Mouse (Mus musculus): ENCODE measurements around the gene Aldh1a1. TPM values are rescaled to one million over a fixed set of nuclear protein-coding genes. Genes with fewer than 3 reads are reported as not detected.
A peak's percentile ranks its signal among the peaks of the same experiment; 100 is the strongest.

The Aldh1a1 gene
- polyA plus RNA-seq, 1 experiment from 2014 or later: 37.7 TPM

DNA sequence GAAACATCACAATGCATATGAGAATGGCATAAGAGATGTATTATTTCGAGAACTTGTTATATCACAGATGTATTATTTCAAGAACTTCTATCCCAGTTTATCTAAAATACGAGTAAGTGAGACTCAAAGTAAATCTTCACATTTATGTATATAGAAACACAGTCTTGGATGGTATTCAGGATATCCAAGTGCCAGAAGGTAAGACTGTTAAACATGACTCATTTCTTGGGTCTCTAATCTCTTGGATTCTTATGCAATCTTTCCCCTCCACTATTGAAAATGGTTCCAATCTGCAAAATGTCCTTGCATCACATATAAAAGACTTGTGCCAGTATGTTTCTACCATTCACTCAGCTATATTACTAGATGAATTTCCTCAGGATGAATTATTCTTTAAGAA lies 67.4 kb downstream of the Aldh1a1 start:
- Histone ChIP-seq H3K9me3 (replicated peaks; ENCODE audit: control insufficient read depth, low read length) (no peaks in the 10 kb centered on the region), H3K27me3 (ENCODE audit: control insufficient read depth, insufficient read depth, low read length) (no peaks in the 10 kb centered on the region), H3K4me3 (replicated peaks; ENCODE audit: low read length) (no peak overlapping the region), H3K27ac (ENCODE audit: low read length) (no peak overlapping the region), H3K4me2 (ENCODE audit: low read depth, low read length) (no peak overlapping the region), H3K9ac (ENCODE audit: low read length) (no peak overlapping the region), H3K36me3 (ENCODE audit: control insufficient read depth, insufficient read depth, low read length) (no peaks in the 10 kb centered on the region), H3K4me1 (ENCODE audit: control insufficient read depth, insufficient read depth, low read length) (no peaks in the 10 kb centered on the region)
- WGBS: 58% methylated on average over 2 of the region's 2 CpGs
- no peak for ATAC-seq (ENCODE audit: insufficient read depth, low FRiP score)

- Histone ChIP-seq H3K27ac (ENCODE audit: low read length) (no peak overlapping the region), H3K9me3 (replicated peaks; ENCODE audit: control insufficient read depth, low read length) (no peaks in the 10 kb centered on the region), H3K27me3 (ENCODE audit: control insufficient read depth, insufficient read depth, low read length) (no peaks in the 10 kb centered on the region), H3K4me2 (ENCODE audit: low read depth, low read length) (no peak overlapping the region), H3K4me3 (replicated peaks; ENCODE audit: low read length) (no peak overlapping the region), H3K4me1 (ENCODE audit: control insufficient read depth, insufficient read depth, low read length) (no peaks in the 10 kb centered on the region), H3K9ac (ENCODE audit: low read length) (no peak overlapping the region), H3K36me3 (ENCODE audit: control insufficient read depth, insufficient read depth, low read length) (no peaks in the 10 kb centered on the region)
- ATAC-seq (ENCODE audit: insufficient read depth, low FRiP score): no peak
Observed at GRCm38 (mm10) chr19:20562396-20562795, 69.9 kb downstream of the Aldh1a1 start.

DNA sequence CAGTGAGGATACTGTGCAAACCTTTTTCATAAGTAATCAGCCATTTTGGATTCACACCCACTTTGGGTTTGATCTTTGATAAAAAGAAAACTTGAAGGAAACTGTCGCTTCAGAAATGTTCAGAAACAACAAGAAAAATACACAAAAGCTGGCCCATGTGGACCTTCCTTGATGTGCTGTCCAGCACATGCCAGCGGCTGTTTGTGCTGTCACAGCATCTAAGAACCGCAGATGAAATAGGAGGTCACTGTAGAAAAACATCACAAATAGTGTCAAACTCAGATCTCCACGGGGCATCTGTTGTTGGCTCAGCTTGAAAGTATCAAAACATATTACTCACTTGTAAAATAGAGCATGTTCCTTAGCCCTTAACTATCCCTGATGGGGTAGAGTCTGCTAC lies 73.8 kb downstream of the Aldh1a1 start:
- no peak for ATAC-seq (ENCODE audit: insufficient read depth, low FRiP score)
- H3K9ac ChIP-seq (ENCODE audit: low read length): no peak overlapping the region
- H3K36me3 ChIP-seq (ENCODE audit: control insufficient read depth, insufficient read depth, low read length): no peaks in the 10 kb centered on the region
- H3K4me3 ChIP-seq (replicated peaks; ENCODE audit: low read length): no peak overlapping the region
- no peak overlapping the region for H3K27ac ChIP-seq (ENCODE audit: low read length)
- H3K9me3 ChIP-seq (replicated peaks; ENCODE audit: control insufficient read depth, low read length): no peaks in the 10 kb centered on the region
- 86% methylated on average over 4 of the region's 4 CpGs for WGBS
- H3K4me1 ChIP-seq (ENCODE audit: control insufficient read depth, insufficient read depth, low read length): no peaks in the 10 kb centered on the region
- H3K4me2 ChIP-seq (ENCODE audit: low read depth, low read length): no peak overlapping the region
- H3K27me3 ChIP-seq (ENCODE audit: control insufficient read depth, insufficient read depth, low read length): no peaks in the 10 kb centered on the region

- no peaks in the 10 kb centered on the region for H3K27me3 ChIP-seq (ENCODE audit: control insufficient read depth, insufficient read depth, low read length)
- no peaks in the 10 kb centered on the region for H3K4me1 ChIP-seq (ENCODE audit: control insufficient read depth, insufficient read depth, low read length)
- no peak overlapping the region for H3K4me2 ChIP-seq (ENCODE audit: low read depth, low read length)
- 87% methylated on average over 2 of the region's 2 CpGs for WGBS
- no peak overlapping the region for H3K9ac ChIP-seq (ENCODE audit: low read length)
- H3K9me3 ChIP-seq (replicated peaks; ENCODE audit: control insufficient read depth, low read length): no peaks in the 10 kb centered on the region
- H3K36me3 ChIP-seq (ENCODE audit: control insufficient read depth, insufficient read depth, low read length): no peaks in the 10 kb centered on the region
- H3K4me3 ChIP-seq (replicated peaks; ENCODE audit: low read length): no peak overlapping the region
- H3K27ac ChIP-seq (ENCODE audit: low read length): no peak overlapping the region
- ATAC-seq (ENCODE audit: insufficient read depth, low FRiP score): no peak
Observed at GRCm38 (mm10) chr19:20567039-20567438, 74.5 kb downstream of the Aldh1a1 start.

GRCm38 (mm10) chr19:20576984-20577383 lies 84.5 kb downstream of the Aldh1a1 start:
- Histone ChIP-seq H3K9ac (ENCODE audit: low read length) (no peak overlapping the region), H3K36me3 (ENCODE audit: control insufficient read depth, insufficient read depth, low read length) (no peaks in the 10 kb centered on the region), H3K9me3 (replicated peaks; ENCODE audit: control insufficient read depth, low read length) (no peaks in the 10 kb centered on the region), H3K4me3 (replicated peaks; ENCODE audit: low read length) (no peak overlapping the region), H3K4me1 (ENCODE audit: control insufficient read depth, insufficient read depth, low read length) (peaks cover 5% of the 10 kb centered on the region), H3K4me2 (ENCODE audit: low read depth, low read length) (no peak overlapping the region), H3K27ac (ENCODE audit: low read length) (peak overlapping the region; percentile 15; the same call in 1 of the 2 replicates), H3K27me3 (ENCODE audit: control insufficient read depth, insufficient read depth, low read length) (no peaks in the 10 kb centered on the region)
- WGBS: 44% methylated on average over 3 of the region's 3 CpGs
- no peak for ATAC-seq (ENCODE audit: insufficient read depth, low FRiP score)

- Histone ChIP-seq H3K27me3 (ENCODE audit: control insufficient read depth, insufficient read depth, low read length) (no peaks in the 10 kb centered on the region), H3K9ac (ENCODE audit: low read length) (no peak overlapping the region), H3K4me3 (replicated peaks; ENCODE audit: low read length) (no peak overlapping the region), H3K9me3 (replicated peaks; ENCODE audit: control insufficient read depth, low read length) (no peaks in the 10 kb centered on the region), H3K4me1 (ENCODE audit: control insufficient read depth, insufficient read depth, low read length) (peaks cover 5% of the 10 kb centered on the region), H3K36me3 (ENCODE audit: control insufficient read depth, insufficient read depth, low read length) (no peaks in the 10 kb centered on the region), H3K4me2 (ENCODE audit: low read depth, low read length) (no peak overlapping the region), H3K27ac (ENCODE audit: low read length) (peak overlapping the region; percentile 15; the same call in 1 of the 2 replicates)
- ATAC-seq (ENCODE audit: insufficient read depth, low FRiP score): no peak
- WGBS: 49% methylated on average over 5 of the region's 5 CpGs
Observed at GRCm38 (mm10) chr19:20577429-20577828, 84.9 kb downstream of the Aldh1a1 start.

- Histone ChIP-seq H3K36me3 (ENCODE audit: control insufficient read depth, insufficient read depth, low read length) (no peaks in the 10 kb centered on the region), H3K9me3 (replicated peaks; ENCODE audit: control insufficient read depth, low read length) (no peaks in the 10 kb centered on the region), H3K4me3 (replicated peaks; ENCODE audit: low read length) (no peak overlapping the region), H3K27ac (ENCODE audit: low read length) (no peak overlapping the region), H3K27me3 (ENCODE audit: control insufficient read depth, insufficient read depth, low read length) (no peaks in the 10 kb centered on the region), H3K9ac (ENCODE audit: low read length) (no peak overlapping the region), H3K4me2 (ENCODE audit: low read depth, low read length) (no peak overlapping the region), H3K4me1 (ENCODE audit: control insufficient read depth, insufficient read depth, low read length) (peaks cover 3% of the 10 kb centered on the region; the same call in 1 of the 2 replicates)
- no peak for ATAC-seq (ENCODE audit: insufficient read depth, low FRiP score)
Observed at GRCm38 (mm10) chr19:20599951-20600350, 107.4 kb downstream of the Aldh1a1 start.

- H3K36me3 ChIP-seq (ENCODE audit: control insufficient read depth, insufficient read depth, low read length): no peaks in the 10 kb centered on the region
- WGBS: 49% methylated on average over 3 of the region's 3 CpGs
- peak overlapping the region; percentile 77; the same call in 1 of the 2 replicates for H3K27ac ChIP-seq (ENCODE audit: low read length)
- H3K9me3 ChIP-seq (replicated peaks; ENCODE audit: control insufficient read depth, low read length): no peaks in the 10 kb centered on the region
- H3K4me3 ChIP-seq (replicated peaks; ENCODE audit: low read length): peak overlapping the region; percentile 16; the same call in 1 of the 2 replicates
- no peaks in the 10 kb centered on the region for H3K27me3 ChIP-seq (ENCODE audit: control insufficient read depth, insufficient read depth, low read length)
- ATAC-seq (ENCODE audit: insufficient read depth, low FRiP score): peak; percentile 93
- H3K9ac ChIP-seq (ENCODE audit: low read length): no peak overlapping the region
- peak overlapping the region; percentile 45 for H3K4me2 ChIP-seq (ENCODE audit: low read depth, low read length)
- peaks cover 6% of the 10 kb centered on the region; the same call in 1 of the 2 replicates for H3K4me1 ChIP-seq (ENCODE audit: control insufficient read depth, insufficient read depth, low read length)
Observed at GRCm38 (mm10) chr19:20601739-20602138, 109.2 kb downstream of the Aldh1a1 start.

GRCm38 (mm10) chr19:20603212-20603611 lies 110.7 kb downstream of the Aldh1a1 start:
- peak overlapping the region; percentile 13; the same call in 1 of the 2 replicates for H3K4me2 ChIP-seq (ENCODE audit: low read depth, low read length)
- no peaks in the 10 kb centered on the region for H3K27me3 ChIP-seq (ENCODE audit: control insufficient read depth, insufficient read depth, low read length)
- H3K27ac ChIP-seq (ENCODE audit: low read length): no peak overlapping the region
- peaks cover 6% of the 10 kb centered on the region; the same call in 1 of the 2 replicates for H3K4me1 ChIP-seq (ENCODE audit: control insufficient read depth, insufficient read depth, low read length)
- H3K9ac ChIP-seq (ENCODE audit: low read length): no peak overlapping the region
- WGBS: 61% methylated on average over 1 of the region's 1 CpGs
- no peak for ATAC-seq (ENCODE audit: insufficient read depth, low FRiP score)
- no peak overlapping the region for H3K4me3 ChIP-seq (replicated peaks; ENCODE audit: low read length)
- no peaks in the 10 kb centered on the region for H3K36me3 ChIP-seq (ENCODE audit: control insufficient read depth, insufficient read depth, low read length)
- no peaks in the 10 kb centered on the region for H3K9me3 ChIP-seq (replicated peaks; ENCODE audit: control insufficient read depth, low read length)

DNA sequence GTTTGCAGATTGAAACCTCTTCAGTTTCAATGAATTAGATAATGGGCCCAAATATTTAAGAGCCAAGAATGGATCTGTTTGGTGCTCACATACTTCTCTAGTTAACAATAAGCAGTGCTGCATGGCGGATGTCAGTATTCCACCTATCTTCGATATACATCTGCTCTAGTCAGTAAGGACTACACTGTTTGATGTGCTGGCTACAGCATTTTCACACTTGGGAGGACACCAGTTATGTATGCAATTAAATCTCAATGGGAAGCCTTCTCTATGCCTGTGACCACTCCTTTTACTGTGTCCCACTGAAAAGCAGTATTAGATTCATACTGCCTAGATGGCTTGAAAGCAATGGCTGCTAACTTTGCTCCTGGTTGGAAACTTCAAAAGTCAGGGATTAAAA lies 111.4 kb downstream of the Aldh1a1 start:
- peaks cover 6% of the 10 kb centered on the region; the same call in 1 of the 2 replicates for H3K4me1 ChIP-seq (ENCODE audit: control insufficient read depth, insufficient read depth, low read length)
- H3K4me2 ChIP-seq (ENCODE audit: low read depth, low read length): no peak overlapping the region
- H3K27ac ChIP-seq (ENCODE audit: low read length): no peak overlapping the region
- no peak overlapping the region for H3K9ac ChIP-seq (ENCODE audit: low read length)
- 91% methylated on average over 2 of the region's 2 CpGs for WGBS
- H3K9me3 ChIP-seq (replicated peaks; ENCODE audit: control insufficient read depth, low read length): no peaks in the 10 kb centered on the region
- no peaks in the 10 kb centered on the region for H3K36me3 ChIP-seq (ENCODE audit: control insufficient read depth, insufficient read depth, low read length)
- ATAC-seq (ENCODE audit: insufficient read depth, low FRiP score): no peak
- no peaks in the 10 kb centered on the region for H3K27me3 ChIP-seq (ENCODE audit: control insufficient read depth, insufficient read depth, low read length)
- H3K4me3 ChIP-seq (replicated peaks; ENCODE audit: low read length): no peak overlapping the region
